Mouse (Mus musculus) ES-E14 (cell line): ENCODE data around the gene Lyve1.

Experiments used
- CHD2 ChIP-seq: IDR thresholded peaks from 2 replicates; pipeline ENCODE4 v1.6.1; 2014; ENCODE audit warnings: mild to moderate bottlenecking, low read depth, low read length, inconsistent platforms
- HCFC1 ChIP-seq: IDR thresholded peaks from 2 replicates; pipeline ENCODE4 v1.6.1; 2012; ENCODE audit warnings: low read length, inconsistent platforms, borderline replicate concordance; ENCODE audit not compliant: insufficient read depth
- MAFK ChIP-seq: IDR thresholded peaks from 2 replicates; pipeline ENCODE4 v1.6.1; 2014; ENCODE audit warnings: mild to moderate bottlenecking, low read depth, low read length, inconsistent platforms; ENCODE audit not compliant: insufficient read depth
- ZC3H11A ChIP-seq: IDR thresholded peaks from 2 replicates; pipeline ENCODE4 v1.6.1; 2012; ENCODE audit warnings: low read depth, mild to moderate bottlenecking, inconsistent platforms, low read length, borderline replicate concordance

- TF ChIP-seq MAFK, result no peak
- no peak for TF ChIP-seq CHD2
- no peak for TF ChIP-seq ZC3H11A
- TF ChIP-seq HCFC1, result no peak
Observed at GRCm38 (mm10) chr7:110803131-110803530, 59.9 kb downstream of the Lyve1 start.
